Mouse (Mus musculus) liver, embryonic 11.5 days (tissue): Measurements from ENCODE around the gene Acox1. TPM values are rescaled to one million over a fixed set of nuclear protein-coding genes. Genes with fewer than 3 reads are reported as not detected.

Experiments used
- ATAC-seq: fragments of 200-750 bp; cut with Nextera tagmentation; replicated peaks from 2 replicates; pipeline ENCODE4 v1.8.0; 2017; ENCODE audit warnings: moderate number of reproducible peaks, mild to moderate bottlenecking, moderate TSS enrichment, moderate library complexity; ENCODE audit not compliant: low FRiP score
- DNase-seq: peaks from one replicate; pipeline ENCODE4 v3.0.0-alpha.2; 2017; ENCODE audit warnings: low spot score
- H3K27ac ChIP-seq: fragments of 300-500 bp; sonication (generic); 2 replicates; pipeline ENCODE4 v1.5.1; 2014; ENCODE audit warnings: mild to moderate bottlenecking, low read depth, low read length, control low read depth
- H3K27me3 ChIP-seq: fragments of 300-500 bp; sonication (generic); replicated peaks from 2 replicates; pipeline ENCODE4 v1.6.1; 2014; ENCODE audit warnings: low read length, mixed read lengths; ENCODE audit not compliant: control insufficient read depth, insufficient read depth
- H3K36me3 ChIP-seq: fragments of 300-500 bp; sonication (generic); 2 replicates; pipeline ENCODE4 v1.6.1; 2014; ENCODE audit warnings: mild to moderate bottlenecking, low read length, moderate library complexity, mixed read lengths; ENCODE audit not compliant: control insufficient read depth, insufficient read depth
- H3K4me1 ChIP-seq: fragments of 300-500 bp; sonication (generic); replicated peaks from 2 replicates; pipeline ENCODE4 v1.6.1; 2014; ENCODE audit warnings: low read length, mixed read lengths; ENCODE audit not compliant: control insufficient read depth, insufficient read depth
- H3K4me2 ChIP-seq: fragments of 300-500 bp; sonication (generic); 2 replicates; pipeline ENCODE4 v1.6.1; 2014; ENCODE audit warnings: mild to moderate bottlenecking, control low read depth, moderate library complexity
- H3K4me3 ChIP-seq: fragments of 300-500 bp; sonication (generic); 2 replicates; pipeline ENCODE4 v1.5.1; 2014; ENCODE audit warnings: low read depth, low read length, control low read depth
- H3K9ac ChIP-seq: fragments of 300-500 bp; sonication (generic); 2 replicates; pipeline ENCODE4 v1.6.1; 2014; ENCODE audit warnings: low read depth, low read length, control low read depth
- H3K9me3 ChIP-seq: fragments of 300-500 bp; sonication (generic); 2 replicates; pipeline ENCODE4 v1.6.1; 2016; ENCODE audit warnings: low read length, inconsistent platforms, mixed read lengths; ENCODE audit not compliant: control insufficient read depth
- WGBS: fragments of 180-500 bp; shearing (Covaris S2); extraction: QIAGEN DNeasy Blood & Tissue Kit; methylation state at CpG from one replicate; pipeline ENCODE4 v1.1.7; 2014; 5-methylcytosine and 5-hydroxymethylcytosine counted together
- polyA plus RNA-seq: library from polyadenylated mRNA; unstranded; fragments of >200 nt; fragmentation: Nextera tagmentation; extraction: Ambion mirVana; gene quantifications from 2 replicates; pipeline ENCODE4 v1.2.1, GENCODE M21; 2014

The Acox1 gene
- 22.7 and 23.6 TPM in 2 replicates for polyA plus RNA-seq

DNA sequence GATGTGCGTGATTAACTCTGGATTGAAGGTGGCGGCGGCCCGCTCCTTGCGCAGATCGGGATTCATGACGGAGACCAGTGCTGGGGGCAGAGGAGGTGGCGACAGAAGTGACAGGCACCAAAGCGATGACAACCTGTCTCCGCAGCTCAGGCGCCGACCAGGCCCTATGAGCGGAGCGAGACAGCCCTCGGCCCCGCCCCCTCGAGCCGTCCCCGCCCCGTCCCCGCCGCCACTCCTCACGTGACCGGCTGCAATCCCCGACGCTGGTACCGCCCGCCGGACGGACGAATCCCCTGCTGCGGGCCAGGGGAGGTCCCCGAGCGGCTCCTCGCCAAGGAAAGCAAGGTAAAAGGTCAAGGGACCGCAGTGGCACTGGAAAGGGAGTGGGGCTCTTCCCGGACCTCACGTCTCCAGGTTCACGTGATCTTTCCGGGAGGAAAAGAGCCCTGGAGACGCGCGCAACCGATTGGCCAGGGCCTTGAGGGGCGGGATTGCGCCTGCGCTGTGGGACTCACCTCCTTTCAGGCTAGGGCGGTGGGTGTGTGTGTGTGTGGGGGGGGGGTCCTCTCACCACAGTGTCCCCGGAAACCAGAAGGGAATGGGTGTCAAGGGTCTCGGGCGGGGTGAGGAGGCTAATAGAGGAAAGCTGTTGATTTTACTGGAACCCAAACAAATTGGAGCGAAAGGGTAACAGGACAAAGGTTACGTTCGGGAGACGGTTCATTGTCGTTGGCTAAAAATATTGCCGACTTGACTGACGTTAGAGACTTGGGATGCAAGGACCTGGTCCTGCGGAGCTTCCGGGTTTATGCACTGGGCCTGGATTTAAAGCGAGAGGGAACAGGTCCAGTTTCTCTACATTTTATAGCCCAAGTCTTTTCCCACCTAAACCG lies at the start of gene Acox1, which contains the start of gene Ten1:
TSS of gene Acox1 (minus strand) at position 407 of the 893 bp plus-strand sequence.
TSS of gene Ten1 (plus strand) at position 217 of the 893 bp plus-strand sequence.
- H3K4me2 ChIP-seq: peak within 1 kb of the TSS; percentile 91
- no peaks in the 10 kb centered on the region for H3K27me3 ChIP-seq
- H3K9ac ChIP-seq: peak within 1 kb of the TSS; percentile 77
- H3K9me3 ChIP-seq: no peaks in the 10 kb centered on the region
- H3K4me1 ChIP-seq: peaks cover 17% of the 10 kb centered on the region
- peak within 1 kb of the TSS; percentile 83 for H3K4me3 ChIP-seq
- H3K36me3 ChIP-seq: peaks cover 3% of the 10 kb centered on the region; the same call in 1 of the 2 replicates
- H3K27ac ChIP-seq: peak within 1 kb of the TSS; percentile 91
- under 1% methylated on average over 62 of the region's 62 CpGs for WGBS
- DNase-seq (peak; percentile 97), ATAC-seq (peak; percentile 96)

DNA sequence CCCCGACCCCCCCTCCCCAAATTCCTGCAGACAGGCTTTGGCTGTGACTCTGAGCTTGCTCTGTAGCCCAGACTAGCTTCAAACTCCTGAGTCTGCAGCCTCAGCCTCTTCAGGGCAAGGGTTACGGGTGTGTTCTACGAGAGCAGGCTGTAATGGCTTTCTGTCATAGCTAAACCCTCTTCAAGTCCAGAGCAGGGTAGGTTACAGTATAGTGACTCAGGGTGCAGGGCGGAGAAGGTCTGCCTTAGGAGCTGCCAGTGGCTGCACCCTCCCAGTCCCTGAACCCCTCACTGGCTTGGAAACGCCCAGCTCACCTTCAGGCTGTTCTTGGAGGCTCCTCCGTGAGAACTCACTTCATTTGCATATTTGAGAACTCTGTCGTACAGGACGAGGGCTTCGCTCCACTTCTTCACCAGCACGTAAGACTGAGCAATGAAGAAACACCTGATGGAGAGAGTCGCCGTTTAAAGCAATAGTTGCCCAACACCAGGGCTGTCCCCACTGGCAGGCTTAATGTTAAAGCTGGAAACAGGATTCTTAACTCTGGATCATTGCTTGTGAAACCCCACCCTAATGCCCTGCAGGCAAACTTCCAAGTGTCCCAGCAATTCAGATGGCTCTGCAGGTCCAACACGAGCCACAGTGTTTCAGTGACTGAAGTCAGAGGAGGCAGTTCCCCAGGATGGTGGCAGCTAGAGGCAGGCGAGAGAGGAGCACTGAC lies 48.8 kb upstream of the Acox1 start:
- WGBS: 84% methylated on average over 14 of the region's 14 CpGs
- ATAC-seq (no peak), DNase-seq (no peak)
- Histone ChIP-seq H3K4me3 (no peak overlapping the region), H3K36me3 (peaks cover 79% of the 10 kb centered on the region), H3K4me2 (no peak overlapping the region), H3K9ac (no peak overlapping the region), H3K9me3 (no peaks in the 10 kb centered on the region), H3K4me1 (no peaks in the 10 kb centered on the region), H3K27me3 (no peaks in the 10 kb centered on the region), H3K27ac (no peak overlapping the region)

DNA sequence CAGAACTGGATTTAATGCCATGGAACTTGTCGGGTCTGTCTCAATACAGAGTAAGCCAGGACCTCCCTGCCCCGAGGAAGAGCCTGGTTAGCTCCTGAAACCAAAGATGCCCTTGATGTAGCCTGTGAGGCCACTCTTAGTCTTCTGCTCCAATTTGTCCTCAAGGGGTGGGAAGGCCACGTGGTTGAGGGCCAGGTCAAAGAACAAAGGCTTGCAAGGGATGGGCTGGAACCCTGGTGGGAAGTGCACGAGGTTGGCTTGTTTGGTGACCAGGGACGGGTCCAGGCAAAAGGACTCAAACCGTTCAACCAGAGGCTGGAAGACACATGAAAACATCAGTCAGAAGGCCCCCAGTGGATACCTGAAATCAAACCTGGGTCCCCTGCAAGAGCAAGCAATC lies 46.8 kb upstream of the Acox1 start:
- H3K36me3 ChIP-seq: peaks cover 61% of the 10 kb centered on the region
- no peaks in the 10 kb centered on the region for H3K4me1 ChIP-seq
- no peaks in the 10 kb centered on the region for H3K27me3 ChIP-seq
- H3K27ac ChIP-seq: no peak overlapping the region
- no peak overlapping the region for H3K4me3 ChIP-seq
- DNase-seq (no peak), ATAC-seq (no peak)
- no peaks in the 10 kb centered on the region for H3K9me3 ChIP-seq
- no peak overlapping the region for H3K9ac ChIP-seq
- no peak overlapping the region for H3K4me2 ChIP-seq
- 83% methylated on average over 6 of the region's 6 CpGs for WGBS

- no peaks in the 10 kb centered on the region for H3K4me1 ChIP-seq
- no peak overlapping the region for H3K9ac ChIP-seq
- no peak overlapping the region for H3K27ac ChIP-seq
- no peak overlapping the region for H3K4me3 ChIP-seq
- H3K36me3 ChIP-seq: peaks cover 51% of the 10 kb centered on the region
- no peak overlapping the region for H3K4me2 ChIP-seq
- DNase-seq (no peak), ATAC-seq (no peak; the same call in 1 of the 2 replicates)
- H3K27me3 ChIP-seq: no peaks in the 10 kb centered on the region
- WGBS: 77% methylated on average over 8 of the region's 8 CpGs
- H3K9me3 ChIP-seq: no peaks in the 10 kb centered on the region
Observed at GRCm38 (mm10) chr11:116244580-116244979, 45.7 kb upstream of the Acox1 start.

DNA sequence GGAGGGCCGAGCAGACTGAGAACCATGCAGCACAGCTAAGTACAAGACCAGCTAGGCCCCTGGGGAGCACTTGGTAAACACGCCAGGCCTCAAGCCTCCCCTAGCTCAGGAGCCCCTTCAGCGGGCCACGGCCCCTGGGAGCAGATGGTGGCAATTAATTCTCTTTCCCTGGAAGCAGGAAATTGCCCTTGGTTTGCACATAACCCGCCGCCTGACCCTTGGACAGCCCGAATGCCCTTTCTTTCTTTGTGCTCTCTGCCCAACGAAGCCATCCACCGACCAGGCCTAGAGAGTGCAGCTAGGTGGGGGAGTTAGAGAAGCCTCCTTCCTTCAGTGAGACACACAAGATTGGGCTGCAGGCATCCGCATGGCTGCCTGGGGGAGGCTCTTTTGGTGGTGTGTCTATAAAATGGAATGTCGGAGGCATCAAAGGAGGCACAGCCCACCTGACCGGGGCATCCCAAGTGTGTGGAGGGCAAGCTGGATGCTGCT lies 42.9 kb upstream of the Acox1 start:
- Histone ChIP-seq H3K4me2 (no peak overlapping the region), H3K4me1 (0 out of 2 replicates have a peak, but pooled peaks cover 2% of the 10 kb centered on the region), H3K27ac (no peak overlapping the region; the same call in 1 of the 2 replicates), H3K9me3 (no peaks in the 10 kb centered on the region), H3K36me3 (peaks cover 25% of the 10 kb centered on the region), H3K27me3 (peaks cover 16% of the 10 kb centered on the region), H3K4me3 (no peak overlapping the region), H3K9ac (no peak overlapping the region)
- 64% methylated on average over 12 of the region's 12 CpGs for WGBS
- no peak for ATAC-seq
- DNase-seq: no peak

GRCm38 (mm10) chr11:116239797-116240196 lies 41.0 kb upstream of the Acox1 start:
- Histone ChIP-seq H3K27me3 (peaks cover 19% of the 10 kb centered on the region), H3K36me3 (peaks cover 10% of the 10 kb centered on the region), H3K4me2 (no peak overlapping the region), H3K9me3 (no peaks in the 10 kb centered on the region), H3K27ac (no peak overlapping the region), H3K4me1 (0 out of 2 replicates have a peak, but pooled peaks cover 2% of the 10 kb centered on the region), H3K9ac (no peak overlapping the region), H3K4me3 (no peak overlapping the region)
- WGBS: 54% methylated on average over 7 of the region's 7 CpGs
- DNase-seq: no peak
- no peak for ATAC-seq

- Histone ChIP-seq H3K27me3 (peaks cover 32% of the 10 kb centered on the region), H3K9me3 (no peaks in the 10 kb centered on the region), H3K27ac (no peak within 1 kb of the TSS), H3K9ac (no peak within 1 kb of the TSS), H3K4me2 (peak within 1 kb of the TSS; percentile 52), H3K4me1 (0 out of 2 replicates have a peak, but pooled peaks cover 2% of the 10 kb centered on the region), H3K4me3 (peak within 1 kb of the TSS; percentile 31), H3K36me3 (no peaks in the 10 kb centered on the region)
- 29% methylated on average over 28 of the region's 31 CpGs for WGBS
- peak; percentile 44 for ATAC-seq
- no peak for DNase-seq
Observed at GRCm38 (mm10) chr11:116237742-116238395, 39.0 kb upstream of the Acox1 start, which contains the start of gene Evpl. Gene Evpl (minus strand): TSS chr11:116238077.

DNA sequence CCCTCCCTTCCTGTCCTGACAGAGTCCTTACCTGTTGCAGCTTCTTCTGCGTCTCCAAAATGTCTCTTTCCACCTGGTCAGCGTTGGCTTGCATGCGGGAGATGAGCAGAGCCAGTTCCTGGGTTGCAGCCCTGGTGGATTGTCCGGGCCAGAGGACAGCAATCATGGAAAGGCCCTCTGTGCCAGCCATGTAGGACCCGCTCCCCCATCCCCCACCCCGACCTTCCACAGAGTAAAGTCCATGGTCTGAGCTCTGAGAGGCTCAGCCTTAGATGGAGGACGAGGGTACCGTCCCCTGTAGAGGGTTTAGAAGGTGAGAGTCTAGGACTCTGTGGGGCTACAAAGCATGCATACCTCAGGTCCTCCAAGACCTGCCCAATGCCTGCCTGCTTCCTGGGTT lies 36.1 kb upstream of the Acox1 start:
- H3K36me3 ChIP-seq: no peaks in the 10 kb centered on the region
- WGBS: 74% methylated on average over 8 of the region's 8 CpGs
- H3K27ac ChIP-seq: no peak overlapping the region
- peaks cover 38% of the 10 kb centered on the region for H3K27me3 ChIP-seq
- no peak overlapping the region for H3K4me2 ChIP-seq
- DNase-seq: no peak
- H3K4me3 ChIP-seq: no peak overlapping the region
- ATAC-seq: no peak
- no peaks in the 10 kb centered on the region for H3K9me3 ChIP-seq
- H3K4me1 ChIP-seq: 0 out of 2 replicates have a peak, but pooled peaks cover 2% of the 10 kb centered on the region
- no peak overlapping the region for H3K9ac ChIP-seq
